Mouse (Mus musculus) lung, postnatal 0 days (tissue): ENCODE measurements around the gene Hif3a.

Experiments used
- CTCF ChIP-seq: IDR thresholded peaks from 2 replicates; pipeline ENCODE4 v1.5.1; 2016; ENCODE audit warnings: antibody characterized with exemption, mild to moderate bottlenecking
- EP300 ChIP-seq: IDR thresholded peaks from 2 replicates; pipeline ENCODE4 v1.6.1; 2016; ENCODE audit warnings: antibody characterized with exemption, mild to moderate bottlenecking, control low read depth

DNA sequence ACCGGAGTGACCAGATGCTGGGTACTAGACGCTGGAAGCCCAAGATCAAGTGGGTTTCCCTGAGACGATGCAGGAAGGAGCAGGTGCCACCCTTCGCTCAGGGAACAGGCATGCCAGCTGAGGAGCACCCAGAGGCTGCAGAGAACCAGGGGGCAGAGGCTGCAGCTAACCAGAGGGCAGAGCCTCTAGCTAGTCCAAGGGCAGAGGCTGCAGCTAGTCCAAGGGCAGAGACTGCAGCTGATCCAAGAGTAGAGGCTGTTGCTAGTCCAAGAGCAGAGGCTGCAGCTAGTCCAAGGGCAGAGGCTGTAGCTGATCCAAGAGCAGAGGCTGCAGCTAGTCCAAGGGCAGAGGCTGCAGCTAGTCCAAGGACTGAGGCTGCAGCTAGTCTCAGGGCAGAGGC is 66.9 kb downstream of the Hif3a start:
- TF ChIP-seq EP300 (no peak), CTCF (no peak)
